Mouse (Mus musculus): ENCODE measurements around the gene Chd6. TPM values are rescaled to one million over a fixed set of nuclear protein-coding genes. Genes with fewer than 3 reads are reported as not detected.

Chd6 gene
- total RNA-seq, 2 experiments from 2014 or later = 14.6 to 16.3 TPM

- no peak for DNase-seq
- intact Hi-C loops (cut with DNase I; ENCODE audit: low total_unique reads) = no loop called here
Observed at GRCm38 (mm10) chr2:161078590-161078989, 30.3 kb downstream of the Chd6 start.

- intact Hi-C loops (cut with DNase I; ENCODE audit: low total_unique reads) = no loop called here
- DNase-seq = no peak
Observed at GRCm38 (mm10) chr2:161076262-161076661, 32.6 kb downstream of the Chd6 start.

GRCm38 (mm10) chr2:161075553-161075952 lies 33.3 kb downstream of the Chd6 start:
- intact Hi-C loops (cut with DNase I; ENCODE audit: low total_unique reads) = no loop called here
- no peak for DNase-seq

GRCm38 (mm10) chr2:161066097-161066759 lies 42.6 kb downstream of the Chd6 start:
- intact Hi-C loops (cut with DNase I; ENCODE audit: low total_unique reads) = no loop called here
- DNase-seq = no peak

GRCm38 (mm10) chr2:161065594-161065993 lies 43.3 kb downstream of the Chd6 start:
- intact Hi-C loops (cut with DNase I; ENCODE audit: low total_unique reads) = no loop called here

GRCm38 (mm10) chr2:161064836-161065235 lies 44.0 kb downstream of the Chd6 start:
- intact Hi-C loops (cut with DNase I; ENCODE audit: low total_unique reads) = no loop called here
- no peak for DNase-seq

More at GRCm38 (mm10) chr2:161065594-161065993, 43.3 kb downstream of the Chd6 start:
- DNase-seq = no peak

- intact Hi-C loops (cut with DNase I; ENCODE audit: low total_unique reads) = no loop called here
- DNase-seq = no peak
Observed at GRCm38 (mm10) chr2:161058841-161059240, 50.0 kb downstream of the Chd6 start.

GRCm38 (mm10) chr2:161053765-161054164 lies 55.1 kb downstream of the Chd6 start:
- intact Hi-C loops (cut with DNase I; ENCODE audit: low total_unique reads) = no loop called here
- no peak for DNase-seq

GRCm38 (mm10) chr2:161052175-161052574 lies 56.7 kb downstream of the Chd6 start:
- no peak for DNase-seq
- intact Hi-C loops (cut with DNase I; ENCODE audit: low total_unique reads) = no loop called here

- intact Hi-C loops (cut with DNase I; ENCODE audit: low total_unique reads) = no loop called here
- no peak for DNase-seq
Observed at GRCm38 (mm10) chr2:161049426-161049825, 59.4 kb downstream of the Chd6 start.

GRCm38 (mm10) chr2:161044492-161045201 lies 64.2 kb downstream of the Chd6 start:
- no peak for DNase-seq
- intact Hi-C loops (cut with DNase I; ENCODE audit: low total_unique reads) = no loop called here

- intact Hi-C loops (cut with DNase I; ENCODE audit: low total_unique reads) = no loop called here
- DNase-seq = no peak
Observed at GRCm38 (mm10) chr2:161042874-161043273, 66.0 kb downstream of the Chd6 start.

GRCm38 (mm10) chr2:161040743-161041142 lies 68.1 kb downstream of the Chd6 start:
- DNase-seq = no peak
- intact Hi-C loops (cut with DNase I; ENCODE audit: low total_unique reads) = no loop called here

- intact Hi-C loops (cut with DNase I; ENCODE audit: low total_unique reads) = no loop called here
- no peak for DNase-seq
Observed at GRCm38 (mm10) chr2:161037766-161038165, 71.1 kb downstream of the Chd6 start.

- intact Hi-C loops (cut with DNase I; ENCODE audit: low total_unique reads) = no loop called here
- DNase-seq = no peak
Observed at GRCm38 (mm10) chr2:161033141-161033540, 75.7 kb downstream of the Chd6 start.

GRCm38 (mm10) chr2:161032394-161032793 lies 76.5 kb downstream of the Chd6 start:
- no peak for DNase-seq
- intact Hi-C loops (cut with DNase I; ENCODE audit: low total_unique reads) = no loop called here

GRCm38 (mm10) chr2:161024606-161025005 lies 84.3 kb downstream of the Chd6 start:
- no peak for DNase-seq
- intact Hi-C loops (cut with DNase I; ENCODE audit: low total_unique reads) = no loop called here

GRCm38 (mm10) chr2:161017913-161018312 lies 91.0 kb downstream of the Chd6 start:
- no peak for DNase-seq
- intact Hi-C loops (cut with DNase I; ENCODE audit: low total_unique reads) = no loop called here

GRCm38 (mm10) chr2:161012577-161013251 lies 96.2 kb downstream of the Chd6 start:
- intact Hi-C loops (cut with DNase I; ENCODE audit: low total_unique reads) = no loop called here
- DNase-seq = no peak

GRCm38 (mm10) chr2:161004338-161004737 lies 104.5 kb downstream of the Chd6 start:
- intact Hi-C loops (cut with DNase I; ENCODE audit: low total_unique reads) = no loop called here

More at GRCm38 (mm10) chr2:161004338-161004737, 104.5 kb downstream of the Chd6 start:
- no peak for DNase-seq
